Mouse (Mus musculus) layer of hippocampus, postnatal 14 days (tissue): Measurements from ENCODE around the gene Dbt. TPM values are rescaled to one million over a fixed set of nuclear protein-coding genes. Genes with fewer than 3 reads are reported as not detected.
"Not testable (repeated sequence)": the region's sequence is repeated elsewhere in the genome, so short reads cannot be mapped to it uniquely, and the experiment has no call there.

ENCODE experiments used
- DNase-seq, 2 experiments: peaks; one replicate each; pipeline ENCODE4 v3.0.0; 2021 to 2022; ENCODE audit warnings: low spot score in 2 of 2, mixed read lengths in 1 of 2
- total RNA-seq, 2 experiments: library from RNA; stranded (reverse); gene quantifications; 2 replicates each; pipeline ENCODE4 v1.2.3; 2021

The Dbt gene
- total RNA-seq, 2 experiments from 2014 or later: 22.1 to 23.8 TPM

DNA sequence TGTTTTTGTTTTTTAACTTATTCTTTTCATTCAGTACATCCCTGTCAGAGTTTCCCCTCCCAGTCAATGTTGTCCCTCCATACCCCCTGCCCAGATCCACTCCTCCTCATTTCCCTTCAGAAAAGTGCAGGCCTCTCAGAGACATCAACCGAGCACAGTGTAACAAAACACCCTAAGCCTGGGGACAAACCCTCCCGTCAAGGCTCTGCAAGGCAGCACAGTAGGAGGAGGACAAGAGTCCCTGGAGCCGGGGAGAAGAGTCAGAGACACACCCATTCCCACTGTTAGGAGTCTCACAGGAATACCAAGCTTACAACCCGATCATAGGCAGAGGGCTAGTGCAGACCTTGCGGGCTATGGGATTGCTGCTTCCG is 24.3 kb downstream of the Dbt start:
- no peak for DNase-seq

DNA sequence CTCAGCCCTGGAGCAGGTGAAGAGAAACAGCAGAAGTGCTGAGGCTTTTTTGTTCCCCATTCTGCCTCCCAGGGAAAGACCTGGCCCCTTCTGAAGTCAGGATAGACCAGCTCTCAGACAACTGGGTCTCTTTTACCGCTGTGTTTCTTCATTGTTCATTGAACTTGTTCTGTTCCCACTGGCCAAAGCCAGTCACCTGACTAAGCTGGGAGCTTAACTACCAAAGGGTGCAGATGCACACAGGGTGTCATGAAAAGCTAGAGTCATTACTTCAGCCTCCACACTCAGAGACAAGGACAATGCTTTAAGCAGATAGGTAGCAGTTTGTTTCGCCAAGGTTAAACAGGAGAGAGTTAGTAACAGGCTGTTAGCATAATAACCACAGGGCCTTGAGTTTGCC is 29.2 kb downstream of the Dbt start:
- DNase-seq: no peak

DNA sequence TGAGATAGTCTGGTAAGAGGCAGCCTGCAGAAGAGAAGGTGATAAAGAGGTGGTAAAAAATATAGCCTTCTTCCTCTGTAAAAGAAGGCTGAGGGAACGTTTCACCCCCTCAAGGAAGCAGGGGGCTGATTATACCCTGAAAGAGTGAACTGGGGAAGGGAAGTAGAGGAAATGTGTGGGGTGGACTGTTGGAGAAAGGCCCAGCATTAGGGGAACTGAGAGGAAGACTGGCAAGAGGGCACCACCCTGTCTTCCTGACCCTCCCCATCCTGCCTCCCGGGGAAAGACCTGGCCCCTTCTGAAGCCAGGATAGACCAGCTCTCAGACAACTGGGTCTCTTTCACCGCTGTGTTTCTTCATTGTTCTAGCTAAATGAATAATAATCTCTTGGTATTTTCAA is 29.7 kb downstream of the Dbt start:
- DNase-seq: no peak

- DNase-seq: no peak
Measured at GRCm38 (mm10) chr3:116547430-116547829, 34.6 kb downstream of the Dbt start.

GRCm38 (mm10) chr3:116551362-116551761 is 38.5 kb downstream of the Dbt start:
- DNase-seq: no peak

DNA sequence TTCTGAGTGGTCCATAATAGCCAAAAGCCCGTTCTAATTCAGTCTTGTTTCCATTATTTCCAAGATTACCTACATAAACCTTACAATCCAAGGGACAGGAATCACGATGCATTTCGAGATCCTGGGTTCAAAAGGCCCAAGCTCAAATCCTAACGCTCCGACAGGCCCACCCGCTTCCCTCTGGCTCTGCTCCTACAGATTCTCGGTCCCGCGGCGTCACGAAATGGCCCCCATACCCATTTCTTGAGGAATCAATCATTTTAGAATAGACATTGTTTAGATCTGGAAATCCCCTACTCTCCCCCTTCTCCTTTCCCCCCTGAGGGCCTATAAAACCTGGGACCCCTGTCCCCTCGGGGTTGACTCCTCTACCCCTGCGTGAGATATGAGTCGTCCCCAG is 48.4 kb downstream of the Dbt start:
- not testable (repeated sequence) for DNase-seq

- no peak for DNase-seq
Measured at GRCm38 (mm10) chr3:116562408-116563094, 49.7 kb downstream of the Dbt start, which contains the start of gene Lrrc39. Lrrc39 (plus strand) TSS chr3:116562973.

- DNase-seq: no peak
Measured at GRCm38 (mm10) chr3:116563095-116563492, 50.2 kb downstream of the Dbt start.

GRCm38 (mm10) chr3:116570628-116571027 is 57.8 kb downstream of the Dbt start:
- DNase-seq: no peak

GRCm38 (mm10) chr3:116577286-116577685 is 64.4 kb downstream of the Dbt start:
- DNase-seq: no peak

GRCm38 (mm10) chr3:116582201-116582600 is 69.3 kb downstream of the Dbt start:
- no peak for DNase-seq

DNA sequence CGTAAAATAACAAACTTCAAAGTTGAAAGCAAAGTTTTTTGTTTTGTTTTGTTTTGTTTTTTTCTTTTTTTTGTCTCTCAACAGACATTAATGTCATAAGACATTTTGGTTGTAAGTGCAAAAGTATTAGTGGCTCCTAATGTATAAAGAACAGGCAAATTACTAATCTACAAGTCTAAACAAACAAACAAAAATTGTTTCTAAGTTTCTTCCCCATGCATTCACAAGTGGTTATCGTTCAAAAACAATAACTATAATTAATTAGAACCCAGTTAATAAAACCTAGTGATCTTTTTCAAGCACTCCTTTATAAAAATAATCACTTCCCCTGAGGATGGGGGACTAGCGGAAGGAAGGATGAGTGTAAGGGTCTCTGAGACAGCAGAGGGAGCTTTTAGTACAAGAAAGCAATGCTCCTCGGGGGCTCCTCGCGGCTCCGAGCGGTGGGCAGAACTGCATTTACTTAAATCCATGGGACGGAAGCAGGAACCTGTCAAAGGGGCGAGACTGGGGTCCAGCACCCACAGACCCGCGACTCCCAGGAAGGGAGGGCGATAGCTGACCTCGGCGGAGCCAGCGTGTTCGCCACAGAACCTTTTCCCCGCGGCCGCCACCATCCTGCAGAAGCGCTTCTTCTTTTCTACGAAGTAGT is 81.3 kb downstream of the Dbt start:
- DNase-seq: no peak

GRCm38 (mm10) chr3:116594728-116595602 is 82.1 kb downstream of the Dbt start, which contains the start of gene Sass6:
Sass6 (plus strand) TSS chr3:116594982.
- DNase-seq: peak; percentile 98 to 99

DNA sequence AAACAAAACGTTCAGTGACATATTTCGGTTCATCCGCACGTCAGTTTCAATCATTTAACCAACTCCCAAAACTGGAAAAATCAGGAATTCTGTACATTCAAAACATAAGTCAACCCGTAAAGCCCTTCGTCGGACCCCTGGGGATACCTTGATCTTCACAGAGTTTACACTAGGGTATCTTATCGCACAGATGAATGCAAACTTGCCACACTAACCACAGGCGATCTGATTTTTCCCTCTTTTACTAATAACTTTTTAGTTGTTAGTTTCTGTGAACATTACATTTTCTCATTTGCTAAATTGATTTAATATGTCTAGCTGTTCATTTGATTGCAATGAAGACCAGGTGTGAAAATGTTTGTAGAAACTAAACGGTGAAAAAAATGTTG is 82.7 kb downstream of the Dbt start:
- no peak for DNase-seq

Other genes starting within 250 kb of the Dbt start
- gene Cdc14a, start 89.0 kb upstream of the Dbt start, total RNA-seq: 1 to 10 TPM; 5.1 to 5.7 TPM
- gene Rtca, start 4.9 kb upstream of the Dbt start, total RNA-seq: 10 to 100 TPM; 68.6 to 69.7 TPM
- under 1 TPM in 1 of 2 experiments, not detected in 1; 0.17 TPM for gene Lrrc39, start 49.9 kb downstream of the Dbt start, total RNA-seq
- gene Sass6, start 81.9 kb downstream of the Dbt start, total RNA-seq: 1 to 10 TPM; 8.2 TPM
- 10 to 100 TPM; 15.3 to 15.6 TPM for gene Trmt13, start 101.5 kb downstream of the Dbt start, total RNA-seq
- gene Mfsd14a, start 149.6 kb downstream of the Dbt start, total RNA-seq: 10 to 100 TPM; 54.9 to 57.0 TPM
- 1 to 10 TPM in 1 of 2 experiments, not detected in 1; 1.1 TPM for gene Gm43191, start 168.2 kb downstream of the Dbt start, total RNA-seq
- 10 to 100 TPM; 13.6 to 14.9 TPM for gene Slc35a3, start 199.8 kb downstream of the Dbt start, total RNA-seq